Mouse (Mus musculus): ENCODE results near the gene Ctdnep1.

Ctdnep1 gene

DNA sequence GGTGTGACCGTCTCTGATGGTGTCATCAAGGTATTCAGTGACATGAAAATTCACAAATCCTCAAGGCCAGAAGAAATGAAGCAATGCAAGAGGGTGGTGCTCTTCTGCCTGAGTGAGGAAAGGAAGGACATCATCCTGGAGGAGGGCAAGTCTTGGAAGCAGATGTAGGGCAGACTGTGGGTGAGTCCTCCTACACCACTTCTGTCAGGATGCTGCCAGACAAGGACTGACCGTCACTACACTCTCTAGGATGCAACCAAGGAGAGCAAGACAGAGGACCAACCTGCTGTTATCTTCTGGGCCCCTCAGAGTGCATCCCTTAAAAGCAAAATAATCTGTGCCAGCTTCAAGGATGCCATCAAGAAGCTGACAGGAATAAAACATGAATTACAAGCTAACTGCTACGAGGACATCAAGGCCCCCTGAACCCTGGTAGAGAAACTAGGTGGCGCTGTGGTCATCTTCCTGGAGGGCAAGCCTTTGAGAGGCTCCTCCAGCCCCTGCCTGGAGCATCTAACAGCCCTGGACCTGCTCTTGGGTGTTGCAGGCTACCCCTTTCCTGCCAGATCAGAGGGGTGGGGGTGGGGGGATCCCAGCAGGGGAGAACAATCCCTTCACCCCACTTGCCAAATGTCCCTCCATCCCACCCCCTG, 30.0 kb upstream of the Ctdnep1 start:
- peak; percentile 46 for DNase-seq (ENCODE audit: low read depth, low spot score)

DNA sequence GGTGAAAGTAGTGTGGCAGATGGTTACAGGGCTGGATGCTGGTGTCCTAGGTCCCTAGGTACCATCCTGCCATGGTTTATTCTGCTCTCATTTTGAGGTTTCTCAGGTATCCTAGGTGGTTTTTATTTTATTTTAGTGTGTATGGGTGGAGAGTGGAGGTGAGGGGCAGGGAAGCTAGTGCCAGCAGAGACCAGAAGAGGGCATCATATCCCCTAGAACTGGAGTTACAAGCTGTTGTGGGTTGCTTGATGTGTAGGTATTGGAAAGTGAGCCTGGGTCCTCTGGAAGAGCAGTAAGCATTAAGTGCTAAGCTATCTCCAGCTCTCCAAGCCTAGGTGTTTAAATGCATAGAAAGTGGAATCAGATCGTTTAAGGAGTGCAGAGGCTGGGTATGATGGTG, 28.7 kb upstream of the Ctdnep1 start:
- DNase-seq (ENCODE audit: low read depth, low spot score), result no peak

DNA sequence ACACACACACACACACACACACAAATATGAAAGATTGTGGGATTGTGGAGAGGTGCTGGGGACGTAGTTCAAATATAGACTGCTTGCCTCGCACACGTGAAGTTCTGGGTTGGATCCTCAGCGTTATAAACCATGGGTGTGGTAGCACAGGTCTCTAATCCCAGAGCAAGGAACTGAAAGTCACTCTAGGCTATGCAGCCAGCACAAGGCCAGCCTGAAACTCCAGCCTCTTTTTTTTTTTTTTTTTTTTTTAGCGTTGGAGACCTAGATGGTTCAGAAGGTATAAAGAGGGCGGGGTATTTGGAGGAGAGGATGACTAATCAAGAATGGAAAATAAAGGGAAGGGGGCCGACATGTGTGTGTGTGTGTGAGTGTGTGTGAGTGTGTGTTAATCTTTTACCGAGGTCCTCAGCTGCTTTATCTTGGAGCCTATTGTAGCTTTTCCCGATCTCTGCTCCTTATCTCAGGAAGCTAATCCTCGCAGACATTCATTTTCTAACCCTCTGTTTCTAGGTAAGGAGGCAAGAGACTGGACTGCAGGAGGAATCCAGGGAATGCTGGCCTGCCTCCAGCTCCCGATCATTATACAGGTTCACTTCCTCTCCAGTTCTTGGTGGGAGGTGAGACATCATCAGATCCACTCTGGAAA, 27.6 kb upstream of the Ctdnep1 start:
- DNase-seq (ENCODE audit: low read depth, low spot score), result no peak

DNA sequence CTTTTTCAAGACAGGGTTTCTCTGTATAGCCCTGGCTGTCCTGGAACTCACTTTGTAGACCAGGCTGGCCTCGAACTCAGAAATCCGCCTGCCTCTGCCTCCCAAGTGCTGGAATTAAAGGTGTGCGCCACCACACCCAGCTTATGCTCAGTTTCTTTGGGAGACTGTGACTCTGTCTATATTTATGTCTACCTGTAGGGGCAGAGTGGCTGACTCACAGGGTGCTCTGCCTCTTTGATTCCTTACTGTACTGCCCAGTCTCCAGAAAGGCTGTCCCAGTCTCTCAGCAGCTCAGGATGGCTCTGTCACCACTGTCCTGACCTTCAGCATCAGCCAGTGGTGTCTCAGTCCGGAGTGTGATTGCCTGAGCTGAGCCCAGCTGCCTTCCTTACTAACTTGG, 25.3 kb upstream of the Ctdnep1 start:
- DNase-seq (ENCODE audit: low read depth, low spot score), result peak; percentile 40

- DNase-seq (ENCODE audit: low read depth, low spot score), result no peak
These were observed 24.7 kb upstream of the Ctdnep1 start for GRCm38 (mm10) chr11:69956218-69956617.

DNA sequence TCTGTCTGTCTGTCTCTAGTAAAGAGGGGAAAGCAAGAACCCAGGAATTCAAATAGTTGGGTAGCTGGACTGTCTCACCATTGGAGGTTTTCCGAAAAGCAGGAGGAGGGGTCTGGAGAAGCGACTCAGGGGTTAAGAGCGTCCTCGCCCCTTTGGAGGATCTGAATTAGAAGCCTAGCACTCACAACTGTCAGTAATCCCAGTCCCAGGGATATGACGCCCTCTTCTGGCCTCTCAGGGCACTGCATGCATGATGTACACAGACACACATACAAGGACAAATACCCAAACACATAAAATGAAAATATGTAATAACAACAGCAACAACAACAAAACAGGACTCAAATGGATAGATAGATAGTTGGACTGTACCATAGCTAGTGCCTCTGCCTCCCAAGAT, 20.3 kb upstream of the Ctdnep1 start:
- peak; percentile 86 for DNase-seq (ENCODE audit: low read depth, low spot score)

- DNase-seq (ENCODE audit: low read depth, low spot score), result no peak
These were observed 19.1 kb upstream of the Ctdnep1 start for GRCm38 (mm10) chr11:69961841-69962240.

DNA sequence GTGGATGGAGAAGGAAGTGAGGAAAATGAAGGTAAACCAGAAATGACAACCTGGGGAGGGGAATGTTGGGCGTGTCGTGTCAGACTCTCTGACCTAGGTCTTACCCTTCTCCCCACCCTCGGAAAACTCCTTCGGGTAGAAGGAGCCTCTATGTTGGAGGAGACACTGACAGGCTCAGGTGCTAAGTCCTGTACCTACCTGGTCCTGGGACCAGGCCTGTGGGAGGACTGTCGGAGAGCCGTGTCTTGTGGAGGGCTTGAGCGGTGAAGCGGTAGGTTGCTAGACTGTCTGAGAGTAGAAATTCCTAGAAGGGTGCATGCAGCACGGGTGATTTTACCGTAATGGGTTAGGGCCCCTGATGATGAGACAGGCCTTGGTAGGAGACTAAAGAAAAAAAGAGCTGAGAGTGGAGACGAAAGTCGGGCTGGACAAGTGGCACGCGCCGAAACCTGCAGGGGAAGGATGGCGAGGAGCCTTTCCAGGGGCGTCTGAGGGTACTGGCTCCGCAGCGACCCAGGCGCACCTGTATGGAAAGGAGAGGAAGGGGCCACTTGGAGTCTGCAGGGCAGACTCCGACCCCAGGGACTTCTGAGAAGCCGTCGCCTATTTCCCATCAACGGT, 16.2 kb upstream of the Ctdnep1 start, which contains the start of gene Cldn7:
Gene Cldn7, plus strand, starts transcription at position 130 of the 621 bp plus-strand sequence.
- DNase-seq (ENCODE audit: low read depth, low spot score), result no peak

DNA sequence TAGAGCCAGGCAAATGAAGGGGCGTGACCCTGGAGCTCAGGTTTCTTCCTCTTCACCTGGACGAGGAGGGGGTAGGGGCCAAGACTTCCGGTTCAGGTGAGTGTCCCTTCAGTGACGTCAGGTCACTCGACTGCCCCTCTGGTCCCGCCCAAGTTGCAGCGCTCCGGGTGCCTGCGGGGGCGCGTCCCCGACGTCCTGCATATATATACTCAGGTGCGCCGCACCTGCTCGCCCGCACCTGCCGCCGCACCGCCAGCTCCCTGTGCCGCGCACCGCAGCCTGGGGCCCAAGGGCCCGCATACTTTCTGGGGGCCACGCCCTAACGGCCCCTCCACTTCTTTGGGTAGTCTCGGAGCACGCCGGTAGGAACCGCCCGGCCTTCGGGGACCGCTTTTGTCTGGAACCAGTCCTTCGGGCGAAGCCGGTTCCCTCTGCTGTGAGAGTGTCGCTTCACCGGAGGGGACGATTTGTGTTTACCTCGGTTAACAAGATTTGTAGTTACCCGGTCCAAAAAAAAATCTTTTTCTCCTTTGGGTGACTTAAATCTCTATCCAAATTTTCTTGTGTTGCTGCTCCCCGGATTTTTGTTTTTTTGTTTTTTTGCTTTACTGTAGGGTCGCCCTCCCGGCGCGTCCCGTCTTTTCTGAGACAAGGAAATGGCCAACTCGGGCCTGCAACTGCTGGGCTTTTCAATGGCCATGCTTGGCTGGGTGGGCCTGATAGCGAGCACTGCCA, 15.5 kb upstream of the Ctdnep1 start:
- DNase-seq (ENCODE audit: low read depth, low spot score), result no peak

GRCm38 (mm10) chr11:69966006-69966859, 14.7 kb upstream of the Ctdnep1 start:
- DNase-seq (ENCODE audit: low read depth, low spot score), result peak; percentile 68

GRCm38 (mm10) chr11:69966860-69967517, 14.0 kb upstream of the Ctdnep1 start:
- peak; percentile 45 for DNase-seq (ENCODE audit: low read depth, low spot score)

GRCm38 (mm10) chr11:69968793-69969192, 12.2 kb upstream of the Ctdnep1 start:
- no peak for DNase-seq (ENCODE audit: low read depth, low spot score)

DNA sequence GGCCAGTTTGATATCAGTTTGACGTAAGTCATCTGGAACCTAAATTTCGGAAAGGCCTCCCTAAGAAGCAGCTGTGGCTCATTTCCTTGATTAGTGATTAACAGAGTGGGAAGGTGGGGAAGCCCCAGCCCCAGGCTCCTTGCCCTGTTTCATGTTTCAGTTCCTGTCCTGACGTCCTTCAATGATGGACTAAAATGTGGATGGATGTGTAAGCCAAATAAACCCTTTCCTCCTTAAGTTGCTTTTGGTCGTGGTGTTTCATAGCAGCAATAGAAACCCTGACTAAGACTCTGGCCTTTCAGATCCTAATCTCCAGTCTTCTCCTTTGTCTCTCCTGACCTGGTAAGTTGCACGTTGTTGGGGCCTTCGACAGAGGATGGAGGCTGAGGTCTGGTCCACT, 10.7 kb upstream of the Ctdnep1 start:
- no peak for DNase-seq (ENCODE audit: low read depth, low spot score)

DNA sequence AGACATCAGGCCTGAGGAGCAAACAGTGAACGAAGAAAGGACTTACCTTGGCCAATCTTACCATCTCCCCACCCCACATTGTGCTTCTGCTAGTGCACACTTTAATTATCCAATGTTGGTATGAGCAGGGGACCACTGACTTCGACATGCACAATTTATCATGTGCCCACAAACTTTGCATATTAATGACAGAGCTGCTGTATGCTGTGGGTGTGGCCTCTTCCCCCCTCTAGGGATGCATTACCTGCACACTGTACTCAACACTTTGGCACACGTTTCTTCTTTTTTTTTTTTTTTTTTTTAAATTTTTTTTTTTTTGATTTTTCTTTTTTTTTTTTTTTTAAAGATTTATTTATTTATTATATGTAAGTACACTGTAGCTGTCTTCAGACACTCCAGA, 10.2 kb upstream of the Ctdnep1 start:
- DNase-seq (ENCODE audit: low read depth, low spot score), result no peak

DNA sequence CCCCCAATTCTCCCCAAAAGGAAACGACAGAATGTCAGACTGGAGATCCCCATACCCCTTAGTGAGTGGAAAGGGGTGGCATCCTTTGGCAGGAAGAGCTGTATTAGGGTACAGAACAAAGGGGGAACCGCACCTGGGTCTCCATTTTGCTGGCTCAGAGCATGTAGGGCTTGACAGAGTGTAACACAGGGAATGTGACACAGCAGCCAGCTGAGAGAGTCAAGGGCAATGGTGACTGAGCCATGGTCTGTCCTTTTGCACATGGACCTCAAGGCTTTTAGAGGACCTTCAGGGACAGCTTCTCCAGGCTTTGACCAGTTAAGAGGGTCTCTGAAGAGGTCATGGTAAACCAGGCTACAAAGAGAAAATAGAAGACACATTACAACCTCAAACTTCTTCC, 6.0 kb upstream of the Ctdnep1 start:
- no peak for DNase-seq (ENCODE audit: low read depth, low spot score)

GRCm38 (mm10) chr11:69976271-69976670, 4.7 kb upstream of the Ctdnep1 start:
- DNase-seq (ENCODE audit: low read depth, low spot score), result no peak

- DNase-seq (ENCODE audit: low read depth, low spot score), result no peak
These were observed 1.1 kb upstream of the Ctdnep1 start for GRCm38 (mm10) chr11:69979827-69980195.

GRCm38 (mm10) chr11:69980196-69981140, 488 bp upstream of the Ctdnep1 start:
- DNase-seq (ENCODE audit: low read depth, low spot score), result peak; percentile 100

DNA sequence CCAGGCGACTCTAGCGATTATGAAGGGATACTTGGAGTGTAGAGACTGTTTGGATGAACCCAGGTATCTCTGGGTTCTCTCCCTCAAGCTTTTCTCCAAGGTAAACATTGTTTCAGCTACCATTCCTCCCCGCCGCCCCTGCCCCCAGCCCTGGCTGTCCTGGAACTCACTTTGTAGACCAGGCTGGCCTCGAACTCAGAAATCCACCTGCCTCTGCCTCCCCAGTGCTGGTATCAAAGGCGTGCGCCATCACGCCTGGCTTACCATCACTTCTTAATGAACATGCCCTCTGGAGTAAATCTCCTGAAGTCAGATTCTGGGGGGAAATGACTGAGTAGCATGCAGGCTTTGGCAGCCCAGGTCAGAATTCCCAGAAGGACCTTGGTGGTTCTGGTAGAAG, 1.3 kb downstream of the Ctdnep1 start, which contains the start of gene Elp5:
Gene Elp5, minus strand, starts transcription at position 293 of the 400 bp plus-strand sequence.
- DNase-seq (ENCODE audit: low read depth, low spot score), result no peak

GRCm38 (mm10) chr11:69982877-69983276, 1.9 kb downstream of the Ctdnep1 start:
- DNase-seq (ENCODE audit: low read depth, low spot score), result no peak

Measured in R1 (cell line).